Mouse (Mus musculus) G1E-ER4 (cell line): ENCODE results near the gene Actr3. TPM values are rescaled to one million over a fixed set of nuclear protein-coding genes. Genes with fewer than 3 reads are reported as not detected.

Source experiments
- GATA1 ChIP-seq: IDR thresholded peaks from one replicate; pipeline ENCODE4 v1.8.0; 2012; ENCODE audit warnings: low read length, inconsistent platforms
- polyA plus RNA-seq: library from polyadenylated mRNA; stranded (reverse); fragments of >175 nt; gene quantifications from 2 replicates; pipeline ENCODE4 v1.2.3, GENCODE M21; 2012

Actr3 gene
- polyA plus RNA-seq, 1 experiment = 312 TPM

DNA sequence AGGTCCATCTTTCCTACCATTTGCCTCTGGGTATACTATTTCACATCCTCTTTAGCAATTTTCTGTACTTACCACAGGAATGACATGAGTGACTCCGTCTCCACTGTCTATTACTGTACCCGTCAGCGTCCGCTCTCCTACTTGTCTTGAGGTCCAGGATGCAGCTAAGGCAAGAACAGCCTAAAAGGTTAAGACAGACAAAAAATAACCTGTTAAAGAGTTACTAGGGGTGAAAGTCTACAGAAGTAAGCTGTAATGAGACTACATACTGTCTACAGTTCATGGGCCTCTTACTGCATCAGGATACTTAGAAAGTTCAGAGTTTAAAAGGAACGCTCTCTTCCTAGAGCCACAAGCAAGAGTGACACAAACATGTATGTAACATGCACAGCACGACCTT, 28.3 kb downstream of the Actr3 start:
- no peak for TF ChIP-seq GATA1

DNA sequence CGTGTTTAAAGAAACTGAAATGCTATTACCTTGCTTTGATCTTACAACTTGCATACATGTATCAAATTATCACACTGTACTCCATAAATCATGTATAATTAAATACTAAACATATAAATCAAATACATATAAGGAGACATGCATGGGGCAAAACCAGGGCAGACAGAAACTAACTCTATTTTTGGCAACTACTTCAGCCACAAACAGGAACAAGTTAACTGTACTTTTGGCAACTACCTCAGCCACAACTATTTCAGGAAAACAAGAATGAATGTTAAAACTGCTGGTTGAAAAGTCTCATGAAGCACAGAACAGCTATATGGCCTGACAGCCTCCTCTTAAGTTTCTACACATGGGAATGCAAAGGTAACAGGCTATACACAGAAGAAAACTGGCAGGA, 40.1 kb downstream of the Actr3 start:
- TF ChIP-seq GATA1 = no peak

- no peak for TF ChIP-seq GATA1
Measured at GRCm38 (mm10) chr1:125388370-125388769, 47.2 kb downstream of the Actr3 start.

- TF ChIP-seq GATA1 = no peak
Measured at GRCm38 (mm10) chr1:125386217-125386616, 49.3 kb downstream of the Actr3 start.

DNA sequence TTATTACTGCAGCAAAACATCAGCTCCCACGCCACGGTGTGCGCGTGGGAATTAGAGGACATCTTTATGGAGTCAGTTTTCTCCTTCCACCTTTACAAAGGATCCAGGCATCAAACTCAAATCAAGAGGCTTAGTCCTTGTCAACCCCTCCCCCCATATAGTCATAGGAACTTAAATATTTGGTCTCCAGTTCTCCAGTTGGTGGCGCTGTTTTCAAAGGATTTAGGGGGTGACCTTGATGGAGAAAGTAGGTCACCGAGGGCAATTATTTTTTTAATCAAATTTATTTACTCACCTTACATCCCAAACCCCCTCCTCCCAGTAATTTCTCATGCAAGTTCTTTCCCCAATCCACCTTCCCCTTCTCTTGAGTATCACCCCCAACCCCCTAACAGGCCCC, 52.9 kb downstream of the Actr3 start:
- no peak for TF ChIP-seq GATA1

DNA sequence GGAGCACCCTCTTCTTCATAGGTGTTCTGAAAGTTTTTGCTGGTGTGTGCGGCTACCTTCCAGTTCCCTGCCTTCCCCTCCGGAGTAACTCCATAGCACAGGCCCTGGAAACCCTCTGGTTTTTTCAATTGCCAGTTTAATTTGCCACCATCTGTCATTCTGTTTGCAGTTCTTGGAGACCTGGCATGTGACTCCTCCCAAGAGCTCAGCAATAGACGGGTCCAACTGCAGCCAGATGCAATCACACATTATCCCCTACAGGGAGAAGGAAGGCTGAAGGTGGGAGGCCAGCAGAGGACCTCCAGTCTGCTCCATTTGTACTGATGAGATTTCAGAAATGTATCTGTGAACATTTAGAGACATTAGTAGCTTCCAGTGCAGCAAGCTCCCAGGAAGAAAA, 56.6 kb downstream of the Actr3 start:
- no peak for TF ChIP-seq GATA1

GRCm38 (mm10) chr1:125372855-125373254, 62.7 kb downstream of the Actr3 start:
- TF ChIP-seq GATA1 = no peak

GRCm38 (mm10) chr1:125370779-125371178, 64.7 kb downstream of the Actr3 start:
- no peak for TF ChIP-seq GATA1

DNA sequence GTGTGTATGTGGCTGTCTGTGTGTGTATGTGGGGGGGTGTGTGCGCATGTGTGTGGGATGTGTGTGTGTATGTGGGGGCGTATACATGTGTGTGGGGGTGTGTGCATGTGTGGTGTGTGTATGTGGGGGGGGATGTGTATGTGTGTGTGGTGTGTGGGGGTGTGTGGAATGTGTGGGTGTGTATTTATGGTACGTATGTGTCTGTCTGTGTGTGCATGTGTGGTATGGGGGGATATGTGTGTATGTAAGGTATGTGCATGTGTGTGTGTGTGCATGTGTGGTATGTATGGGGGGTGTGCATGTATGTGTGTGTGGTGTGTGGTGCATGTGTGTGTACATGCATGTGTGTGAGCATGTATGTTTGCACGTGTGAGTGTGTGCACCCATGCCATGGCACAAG, 70.0 kb downstream of the Actr3 start:
- TF ChIP-seq GATA1 = no peak

DNA sequence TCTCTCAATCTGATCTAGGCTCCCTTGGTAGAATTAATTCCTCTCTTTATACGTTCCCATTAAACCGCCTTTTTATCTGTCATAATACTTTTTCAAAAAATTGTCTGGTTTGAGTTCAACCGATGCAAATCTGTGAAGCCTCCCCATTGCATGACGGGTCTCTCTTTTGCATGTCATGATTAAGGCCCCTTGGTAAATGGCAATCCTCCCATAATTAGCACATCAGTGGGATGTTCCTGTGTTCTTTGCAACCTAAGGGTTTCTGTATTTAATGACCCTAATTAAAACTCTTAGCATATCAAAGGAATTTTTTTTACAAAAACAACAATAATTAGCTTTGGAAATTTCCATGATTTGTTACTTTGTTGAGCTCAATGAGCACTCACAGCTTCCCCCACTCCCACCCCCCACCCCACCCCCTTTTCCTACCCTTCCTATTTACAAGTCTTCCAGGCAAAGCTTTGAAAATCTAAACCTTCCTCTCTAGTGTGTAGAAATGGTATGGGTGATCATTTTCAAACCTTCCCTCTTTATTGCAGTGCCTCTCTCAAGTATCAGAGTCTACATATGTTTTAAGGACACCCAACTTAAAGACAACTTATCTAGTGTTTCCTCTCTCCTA, 84.0 kb downstream of the Actr3 start:
- TF ChIP-seq GATA1 = no peak

DNA sequence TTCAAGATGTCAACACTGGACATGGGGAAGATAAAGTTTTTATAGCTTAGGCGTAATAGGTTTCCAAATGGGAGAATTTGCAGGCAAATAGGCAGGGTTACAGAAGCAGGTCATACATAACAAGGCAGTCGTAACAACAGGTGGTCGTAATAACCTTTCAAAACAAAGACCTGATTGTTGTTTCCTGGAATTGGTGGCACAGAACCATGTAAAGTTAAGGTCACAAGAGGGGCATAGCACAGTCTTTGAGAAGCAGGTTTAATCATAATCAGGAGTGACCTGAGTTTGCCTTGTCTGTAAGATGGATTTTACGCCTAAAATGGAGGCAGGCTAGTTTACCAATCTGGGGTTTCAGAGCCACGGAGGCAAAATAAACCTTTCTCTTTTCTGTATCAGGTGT, 84.7 kb downstream of the Actr3 start:
- no peak for TF ChIP-seq GATA1

GRCm38 (mm10) chr1:125345854-125346253, 89.7 kb downstream of the Actr3 start:
- no peak for TF ChIP-seq GATA1

DNA sequence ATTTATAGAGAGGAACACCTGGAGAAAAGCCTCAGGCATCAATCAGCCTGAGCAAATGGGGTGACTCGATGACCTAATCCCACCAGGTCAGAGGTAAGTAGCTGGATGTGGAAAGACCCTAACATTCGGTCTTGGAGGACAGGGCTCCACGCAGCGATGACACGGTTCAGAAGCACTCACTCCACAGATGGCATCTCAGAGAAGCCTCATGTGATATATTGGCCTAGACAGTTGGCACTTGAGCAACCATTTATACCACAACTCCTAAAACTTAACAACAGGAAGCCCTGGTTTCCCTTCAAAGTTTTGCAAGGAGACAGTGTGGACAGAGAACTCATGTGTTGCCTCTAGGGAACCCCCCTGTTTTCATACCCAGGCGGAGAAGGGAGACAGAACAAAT, 90.1 kb downstream of the Actr3 start:
- no peak for TF ChIP-seq GATA1

DNA sequence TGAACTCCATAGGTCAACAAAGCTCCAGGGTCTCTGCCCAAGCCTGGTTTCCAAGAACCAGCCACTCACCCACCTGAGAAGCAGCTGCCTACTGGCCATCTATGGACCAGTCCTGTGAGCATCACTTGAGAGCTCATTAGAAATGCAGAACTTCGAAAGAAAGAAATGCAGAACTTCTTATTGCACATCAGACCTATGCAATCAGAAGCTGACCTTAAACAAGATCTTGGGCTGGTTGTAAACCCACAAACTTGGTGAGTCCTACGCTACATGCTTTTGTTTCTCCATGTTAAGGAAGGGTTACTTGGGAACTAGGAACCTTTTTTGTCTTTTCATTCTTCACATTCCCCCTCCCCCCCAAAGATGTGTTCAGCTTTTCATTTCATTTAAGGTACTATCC, 92.4 kb downstream of the Actr3 start:
- no peak for TF ChIP-seq GATA1

Other genes starting within 250 kb of the Actr3 start
- 0.61 and 1.1 TPM in 2 replicates for gene Slc35f5, start 124.9 kb upstream of the Actr3 start, polyA plus RNA-seq
- not detected in 2 replicates for gene Gpr39, start 241.3 kb upstream of the Actr3 start, polyA plus RNA-seq